In the genomic region with DNA sequence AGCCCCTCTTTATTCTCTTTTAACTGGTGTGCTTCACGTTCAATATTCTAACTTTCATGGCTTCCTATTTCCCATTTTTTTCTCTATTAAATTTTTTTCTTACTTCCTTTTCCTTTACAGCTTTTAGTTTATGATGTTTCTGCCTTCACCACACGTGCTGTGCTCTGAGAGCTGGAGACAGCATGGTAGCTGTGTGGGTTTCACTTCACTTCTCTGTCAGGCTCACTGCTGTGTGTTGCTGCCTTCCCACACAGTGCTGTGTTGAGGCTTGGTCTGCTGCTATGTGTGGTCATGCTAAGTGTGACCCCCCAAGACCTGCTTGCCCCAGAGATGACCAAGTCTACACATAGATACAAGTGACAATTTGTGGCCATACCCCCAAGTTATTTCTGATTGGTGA, we compare ENCODE assay signal across 26 mouse cellular contexts.
"Had no signal": no experiment of that assay in that cellular context is flagged by ENCODE, and none has a peak within 500 bp of the region (broad histone marks: within the 10 kb centered on the region; RNA-seq: fewer than 3 reads in every experiment).

No protein-coding gene starts in this region.

- H3K4me3 ChIP-seq: gastrocnemius, adult 2 months; heart, adult 2 months; heart, embryonic 12.5 days; hindbrain, embryonic 10.5 days; hindbrain, embryonic 12.5 days; kidney, embryonic 15.5 days; limb, embryonic 12.5 days; liver, embryonic 13.5 days had no signal

- ATAC-seq: hindbrain, postnatal 0 days; intestine, embryonic 16.5 days had no signal

- DNase-seq: gastrocnemius, adult 2 months; gastrocnemius, postnatal 14 days; gastrocnemius, postnatal 36 days; heart, adult 2 months; heart, postnatal 10 days; heart, postnatal 4 days; kidney, adult 11 months; kidney, adult 2 months; kidney, adult 9 months; kidney, postnatal 14 days; kidney, postnatal 36 days; layer of hippocampus, adult 9-11 months; layer of hippocampus, postnatal 36 days; left cerebral cortex, postnatal 4 days; liver; liver, embryonic 13.5 days had no signal

- H3K4me2 ChIP-seq: heart, embryonic 12.5 days; hindbrain, embryonic 12.5 days; hindbrain, embryonic 14.5 days; kidney, embryonic 15.5 days; limb, embryonic 12.5 days; liver, embryonic 11.5 days; liver, embryonic 13.5 days had no signal

- H3K9me3 ChIP-seq: heart, embryonic 12.5 days; hindbrain, embryonic 10.5 days; hindbrain, embryonic 12.5 days; kidney, embryonic 15.5 days; limb, embryonic 12.5 days; liver, embryonic 13.5 days had no signal

- H3K4me1 ChIP-seq: heart, embryonic 12.5 days; hindbrain, embryonic 10.5 days; hindbrain, embryonic 12.5 days; kidney, embryonic 15.5 days; limb, embryonic 12.5 days; liver, embryonic 13.5 days had no signal

- H3K36me3 ChIP-seq: heart, embryonic 12.5 days; hindbrain, embryonic 10.5 days; hindbrain, embryonic 12.5 days; kidney, embryonic 15.5 days; limb, embryonic 12.5 days; liver, embryonic 13.5 days had no signal

- H3K9ac ChIP-seq: heart, embryonic 12.5 days; hindbrain, embryonic 12.5 days; hindbrain, embryonic 14.5 days; kidney, embryonic 15.5 days; limb, embryonic 12.5 days; liver, embryonic 13.5 days had no signal

- H3K27ac ChIP-seq: gastrocnemius, adult 2 months; heart, adult 2 months; hindbrain, embryonic 10.5 days; hindbrain, embryonic 12.5 days; hindbrain, embryonic 14.5 days; hindbrain, postnatal 0 days; kidney, embryonic 15.5 days; kidney, postnatal 0 days; limb, embryonic 12.5 days; liver, embryonic 13.5 days had no signal

- H3K27me3 ChIP-seq: heart, embryonic 12.5 days; hindbrain, embryonic 12.5 days; kidney, embryonic 15.5 days; limb, embryonic 12.5 days; liver, embryonic 13.5 days had no signal
